Comparison of ENCODE assay signal across 28 mouse cellular contexts in genomic region chr13:113972401-113972800, GRCm38 (mm10).
"Had no signal": no experiment of that assay in that cellular context is flagged by ENCODE, and none has a peak within 500 bp of the region (broad histone marks: within the 10 kb centered on the region; RNA-seq: fewer than 3 reads in every experiment).

No protein-coding gene starts in this region.

- H3K27ac ChIP-seq: gastrocnemius, adult 2 months; heart, embryonic 10.5 days; hindbrain, embryonic 12.5 days; hindbrain, embryonic 14.5 days; intestine, embryonic 15.5 days; layer of hippocampus, adult 2 months; left cerebral cortex, adult 2 months; limb, embryonic 12.5 days; liver, embryonic 13.5 days; liver, embryonic 15.5 days had no signal

- H3K27me3 ChIP-seq: heart, embryonic 12.5 days; hindbrain, embryonic 12.5 days; intestine, embryonic 15.5 days; limb, embryonic 12.5 days; liver, embryonic 13.5 days; liver, embryonic 15.5 days had no signal

- ATAC-seq: hindbrain, embryonic 16.5 days; inflammation-experienced regulatory T-cells, adult 6 months; intestine, embryonic 15.5 days; intestine, postnatal 0 days had no signal

- H3K9me3 ChIP-seq: heart, embryonic 10.5 days; heart, embryonic 12.5 days; hindbrain, embryonic 10.5 days; hindbrain, embryonic 12.5 days; intestine, embryonic 15.5 days; limb, embryonic 10.5 days; limb, embryonic 12.5 days; liver, embryonic 13.5 days; liver, embryonic 15.5 days had no signal

- H3K36me3 ChIP-seq: intestine, embryonic 15.5 days; liver, embryonic 13.5 days; liver, embryonic 15.5 days had no signal

- DNase-seq: gastrocnemius, adult 2 months; gastrocnemius, postnatal 10 days; gastrocnemius, postnatal 25 days; heart, adult 18-20 months; heart, postnatal 10 days; heart, postnatal 4 days; kidney, adult 18-20 months; kidney, adult 8-10 months; kidney, postnatal 10 days; kidney, postnatal 25 days; kidney, postnatal 4 days; liver; liver, embryonic 13.5 days had no signal

- H3K4me2 ChIP-seq: heart, embryonic 12.5 days; hindbrain, embryonic 12.5 days; hindbrain, embryonic 14.5 days; intestine, embryonic 15.5 days; limb, embryonic 12.5 days; liver, embryonic 11.5 days; liver, embryonic 13.5 days; liver, embryonic 15.5 days had no signal

- H3K4me3 ChIP-seq: gastrocnemius, adult 2 months; heart, embryonic 10.5 days; heart, embryonic 12.5 days; hindbrain, embryonic 10.5 days; hindbrain, embryonic 12.5 days; intestine, embryonic 15.5 days; layer of hippocampus, adult 2 months; left cerebral cortex, adult 2 months; limb, embryonic 10.5 days; limb, embryonic 12.5 days; liver, embryonic 13.5 days; liver, embryonic 15.5 days had no signal

- H3K4me1 ChIP-seq: intestine, embryonic 15.5 days; liver, embryonic 13.5 days; liver, embryonic 15.5 days had no signal

- H3K9ac ChIP-seq: heart, embryonic 12.5 days; hindbrain, embryonic 12.5 days; hindbrain, embryonic 14.5 days; intestine, embryonic 15.5 days; limb, embryonic 12.5 days; liver, embryonic 13.5 days; liver, embryonic 15.5 days had no signal
